Mouse (Mus musculus): ENCODE measurements around the gene Cd5. TPM values are rescaled to one million over a fixed set of nuclear protein-coding genes. Genes with fewer than 3 reads are reported as not detected.

Gene Cd5
- 0.39 and 0.72 TPM in 2 replicates for polyA plus RNA-seq (2014; fragmentation: Nextera tagmentation; extraction: Ambion mirVana)

DNA sequence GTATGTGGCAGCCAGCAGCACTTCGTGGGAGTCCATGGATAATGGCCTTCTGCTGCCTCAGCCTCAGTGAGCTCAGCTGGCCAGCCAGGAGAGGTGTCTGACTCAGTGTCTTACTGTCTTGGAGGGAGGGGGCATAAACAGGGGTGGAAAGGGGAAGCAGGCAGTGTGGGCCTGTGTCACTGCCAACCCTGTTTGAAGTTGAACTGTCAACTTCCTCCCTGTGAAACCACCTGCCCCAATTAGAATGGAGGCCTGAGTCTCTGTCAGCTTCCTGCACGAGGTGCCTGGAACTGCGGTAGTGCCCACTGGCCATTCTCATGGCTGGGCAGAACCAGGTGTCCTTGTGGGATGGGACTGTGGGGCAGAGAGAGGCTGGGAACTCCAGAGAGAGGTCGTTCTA lies at the start of gene Cd5:
Gene Cd5, minus strand, starts transcription at position 192 of the 400 bp plus-strand sequence.
- no peaks in the 10 kb centered on the region for H3K36me3 ChIP-seq (ENCODE audit: control insufficient read depth, insufficient read depth, low read length)
- H3K4me3 ChIP-seq (ENCODE audit: low read depth, low read length): no peak within 1 kb of the TSS
- peaks cover 5% of the 10 kb centered on the region; the same call in 1 of the 2 replicates for H3K4me1 ChIP-seq (ENCODE audit: control insufficient read depth, insufficient read depth, low read length)
- no peak for ATAC-seq (replicated peaks; ENCODE audit: insufficient number of reproducible peaks, low FRiP score, low TSS enrichment)
- no peaks in the 10 kb centered on the region for H3K9me3 ChIP-seq (replicated peaks; ENCODE audit: control insufficient read depth, low read length)
- no peaks in the 10 kb centered on the region for H3K27me3 ChIP-seq (ENCODE audit: control insufficient read depth, insufficient read depth, low read length)
- H3K27ac ChIP-seq (ENCODE audit: low read depth, low read length): no peak within 1 kb of the TSS
- no peak within 1 kb of the TSS for H3K9ac ChIP-seq (ENCODE audit: low read depth, low read length)
- H3K4me2 ChIP-seq: no peak within 1 kb of the TSS
- WGBS (ENCODE audit: insufficient replicate concordance): 50% methylated on average over 4 of the region's 4 CpGs

DNA sequence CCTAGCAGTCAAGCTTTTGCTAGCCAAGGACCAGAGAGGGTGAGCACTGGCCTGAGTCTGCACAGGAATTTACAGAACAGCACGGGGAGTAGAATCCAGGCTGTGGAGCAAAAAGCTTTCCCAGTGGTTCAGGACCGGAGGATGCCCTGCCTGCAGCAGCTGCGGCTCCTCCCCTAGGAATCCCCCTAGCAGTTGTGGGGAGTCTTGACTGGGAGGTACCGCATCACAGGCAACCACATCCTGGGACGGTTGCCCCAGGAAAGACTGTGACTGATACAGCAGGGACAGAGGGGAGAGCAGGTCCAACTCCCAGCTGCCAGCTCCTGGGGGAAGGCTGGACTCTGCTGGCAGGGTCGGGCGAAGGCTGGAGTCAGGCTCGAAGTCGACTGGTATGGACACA lies 49.4 kb upstream of the Cd5 start:
- no peak overlapping the region for H3K4me2 ChIP-seq
- no peaks in the 10 kb centered on the region for H3K36me3 ChIP-seq (ENCODE audit: control insufficient read depth, insufficient read depth, low read length)
- no peaks in the 10 kb centered on the region for H3K9me3 ChIP-seq (replicated peaks; ENCODE audit: control insufficient read depth, low read length)
- H3K27me3 ChIP-seq (ENCODE audit: control insufficient read depth, insufficient read depth, low read length): no peaks in the 10 kb centered on the region
- no peak overlapping the region for H3K27ac ChIP-seq (ENCODE audit: low read depth, low read length)
- ATAC-seq (replicated peaks; ENCODE audit: insufficient number of reproducible peaks, low FRiP score, low TSS enrichment): no peak
- H3K4me3 ChIP-seq (ENCODE audit: low read depth, low read length): no peak overlapping the region
- 64% methylated on average over 9 of the region's 9 CpGs for WGBS (ENCODE audit: insufficient replicate concordance)
- H3K4me1 ChIP-seq (ENCODE audit: control insufficient read depth, insufficient read depth, low read length): no peaks in the 10 kb centered on the region; the same call in 1 of the 2 replicates
- no peak overlapping the region for H3K9ac ChIP-seq (ENCODE audit: low read depth, low read length)

DNA sequence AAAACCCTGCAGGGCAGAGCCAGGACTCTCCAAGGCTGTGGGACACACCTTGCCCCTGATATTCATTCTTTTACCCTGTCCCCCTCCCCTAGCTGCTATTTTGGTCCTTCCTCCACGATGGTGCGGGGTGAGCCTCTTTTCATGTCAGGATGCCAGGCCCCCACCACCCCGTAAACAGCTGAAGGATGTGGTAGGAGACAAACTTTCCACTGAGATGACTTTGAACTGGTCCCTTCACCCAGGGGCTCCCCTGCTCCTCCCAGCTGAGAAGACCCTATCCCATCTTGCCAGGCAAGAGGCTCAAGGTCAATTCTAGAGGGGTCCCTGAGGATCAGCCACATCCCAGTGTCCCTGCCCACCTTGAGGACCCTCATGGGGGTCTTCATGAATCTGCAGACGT lies 48.6 kb upstream of the Cd5 start:
- Histone ChIP-seq H3K4me2 (no peak overlapping the region), H3K27me3 (ENCODE audit: control insufficient read depth, insufficient read depth, low read length) (no peaks in the 10 kb centered on the region), H3K4me3 (ENCODE audit: low read depth, low read length) (no peak overlapping the region), H3K9ac (ENCODE audit: low read depth, low read length) (no peak overlapping the region), H3K9me3 (replicated peaks; ENCODE audit: control insufficient read depth, low read length) (no peaks in the 10 kb centered on the region), H3K36me3 (ENCODE audit: control insufficient read depth, insufficient read depth, low read length) (no peaks in the 10 kb centered on the region), H3K4me1 (ENCODE audit: control insufficient read depth, insufficient read depth, low read length) (no peaks in the 10 kb centered on the region; the same call in 1 of the 2 replicates), H3K27ac (ENCODE audit: low read depth, low read length) (no peak overlapping the region)
- WGBS (ENCODE audit: insufficient replicate concordance): 71% methylated on average over 4 of the region's 4 CpGs
- ATAC-seq (replicated peaks; ENCODE audit: insufficient number of reproducible peaks, low FRiP score, low TSS enrichment): no peak

DNA sequence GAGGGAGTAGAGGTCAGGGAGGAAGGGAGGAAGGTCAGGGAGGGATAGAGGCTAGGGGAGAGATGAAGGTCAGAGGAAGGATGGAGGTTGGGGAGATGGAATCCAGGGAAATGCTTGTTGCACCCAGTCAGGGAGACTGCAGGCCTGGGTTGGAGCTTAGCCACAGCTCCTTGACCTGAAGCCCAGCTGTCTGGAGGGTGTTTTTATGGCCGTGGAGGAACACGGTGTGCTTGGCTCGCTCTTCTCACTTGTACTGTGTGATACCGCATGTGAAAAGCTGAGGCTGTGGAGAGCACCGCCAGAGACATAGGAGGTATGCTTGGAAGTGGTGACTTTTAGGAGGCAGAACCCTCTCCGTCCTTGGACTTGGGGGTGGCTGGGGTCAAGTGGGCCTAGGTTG lies 48.0 kb upstream of the Cd5 start:
- no peak overlapping the region for H3K27ac ChIP-seq (ENCODE audit: low read depth, low read length)
- no peaks in the 10 kb centered on the region for H3K9me3 ChIP-seq (replicated peaks; ENCODE audit: control insufficient read depth, low read length)
- WGBS (ENCODE audit: insufficient replicate concordance): 78% methylated on average over 6 of the region's 6 CpGs
- H3K36me3 ChIP-seq (ENCODE audit: control insufficient read depth, insufficient read depth, low read length): no peaks in the 10 kb centered on the region
- H3K4me3 ChIP-seq (ENCODE audit: low read depth, low read length): no peak overlapping the region
- no peak overlapping the region for H3K9ac ChIP-seq (ENCODE audit: low read depth, low read length)
- no peaks in the 10 kb centered on the region; the same call in 1 of the 2 replicates for H3K4me1 ChIP-seq (ENCODE audit: control insufficient read depth, insufficient read depth, low read length)
- H3K27me3 ChIP-seq (ENCODE audit: control insufficient read depth, insufficient read depth, low read length): no peaks in the 10 kb centered on the region
- no peak for ATAC-seq (replicated peaks; ENCODE audit: insufficient number of reproducible peaks, low FRiP score, low TSS enrichment)
- no peak overlapping the region for H3K4me2 ChIP-seq

DNA sequence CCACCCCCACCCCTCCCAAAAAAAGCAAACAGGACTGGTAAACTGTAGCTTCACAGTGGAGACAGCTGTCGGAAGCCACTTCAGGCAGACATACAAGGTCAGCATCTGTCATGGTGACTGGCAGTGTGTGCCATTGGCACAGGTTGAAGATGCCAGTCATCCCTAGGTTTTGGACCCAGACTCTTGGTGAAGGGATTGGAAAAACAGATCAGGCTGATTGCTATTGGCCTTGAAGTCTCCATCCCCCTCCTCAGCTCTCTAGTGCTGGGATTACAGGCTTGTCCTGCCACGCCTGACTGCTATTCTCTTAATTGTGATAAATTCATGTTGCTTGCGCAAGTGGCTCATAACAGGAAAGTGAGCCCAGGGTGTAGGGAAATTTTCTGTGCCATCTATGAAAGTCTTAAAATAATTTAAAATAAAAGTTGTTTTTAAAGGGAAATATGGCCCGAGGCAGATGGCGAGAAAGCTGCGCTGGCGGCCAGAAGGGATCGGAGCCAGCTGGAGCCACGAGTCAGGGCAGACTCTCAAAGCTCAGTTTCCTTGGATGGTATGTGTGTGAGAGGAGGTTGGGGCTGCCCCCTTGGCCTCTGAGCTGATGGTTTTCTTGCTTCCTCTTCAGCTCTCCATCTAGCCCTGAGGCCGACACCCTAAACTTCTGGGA lies 46.1 kb upstream of the Cd5 start:
- H3K4me1 ChIP-seq (ENCODE audit: control insufficient read depth, insufficient read depth, low read length): no peaks in the 10 kb centered on the region; the same call in 1 of the 2 replicates
- WGBS (ENCODE audit: insufficient replicate concordance): 74% methylated on average over 10 of the region's 10 CpGs

DNA sequence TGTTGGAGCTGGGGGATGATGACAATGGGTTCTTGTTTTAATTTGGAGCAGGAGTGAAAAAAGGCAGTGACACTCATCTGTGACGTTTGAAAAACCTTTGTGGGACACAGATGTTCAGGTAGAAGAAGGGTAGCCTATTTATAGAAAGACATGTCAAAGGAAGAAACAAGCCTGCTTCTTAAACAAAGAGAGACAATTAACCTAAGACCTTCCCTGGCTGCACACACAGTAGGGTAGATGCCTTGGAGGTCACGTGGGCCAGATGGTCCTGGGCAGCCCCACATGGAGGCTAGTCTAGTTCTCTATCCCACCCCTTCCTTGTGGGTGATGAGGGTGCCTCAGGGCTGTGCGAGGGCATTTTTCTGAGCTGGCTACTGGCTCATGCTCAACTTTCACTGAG lies 45.3 kb upstream of the Cd5 start:
- 36% methylated on average over 3 of the region's 3 CpGs for WGBS (ENCODE audit: insufficient replicate concordance)
- Histone ChIP-seq H3K4me1 (ENCODE audit: control insufficient read depth, insufficient read depth, low read length) (no peaks in the 10 kb centered on the region), H3K9me3 (replicated peaks; ENCODE audit: control insufficient read depth, low read length) (no peaks in the 10 kb centered on the region), H3K36me3 (ENCODE audit: control insufficient read depth, insufficient read depth, low read length) (no peaks in the 10 kb centered on the region), H3K4me2 (no peak overlapping the region), H3K27ac (ENCODE audit: low read depth, low read length) (no peak overlapping the region), H3K27me3 (ENCODE audit: control insufficient read depth, insufficient read depth, low read length) (no peaks in the 10 kb centered on the region), H3K4me3 (ENCODE audit: low read depth, low read length) (no peak overlapping the region), H3K9ac (ENCODE audit: low read depth, low read length) (no peak overlapping the region)
- ATAC-seq (replicated peaks; ENCODE audit: insufficient number of reproducible peaks, low FRiP score, low TSS enrichment): no peak

More for the DNA sequence above, 46.1 kb upstream of the Cd5 start:
- Histone ChIP-seq H3K27ac (ENCODE audit: low read depth, low read length) (no peak overlapping the region), H3K27me3 (ENCODE audit: control insufficient read depth, insufficient read depth, low read length) (no peaks in the 10 kb centered on the region), H3K36me3 (ENCODE audit: control insufficient read depth, insufficient read depth, low read length) (no peaks in the 10 kb centered on the region), H3K4me2 (no peak overlapping the region), H3K4me3 (ENCODE audit: low read depth, low read length) (no peak overlapping the region), H3K9ac (ENCODE audit: low read depth, low read length) (no peak overlapping the region), H3K9me3 (replicated peaks; ENCODE audit: control insufficient read depth, low read length) (no peaks in the 10 kb centered on the region)
- no peak for ATAC-seq (replicated peaks; ENCODE audit: insufficient number of reproducible peaks, low FRiP score, low TSS enrichment)

DNA sequence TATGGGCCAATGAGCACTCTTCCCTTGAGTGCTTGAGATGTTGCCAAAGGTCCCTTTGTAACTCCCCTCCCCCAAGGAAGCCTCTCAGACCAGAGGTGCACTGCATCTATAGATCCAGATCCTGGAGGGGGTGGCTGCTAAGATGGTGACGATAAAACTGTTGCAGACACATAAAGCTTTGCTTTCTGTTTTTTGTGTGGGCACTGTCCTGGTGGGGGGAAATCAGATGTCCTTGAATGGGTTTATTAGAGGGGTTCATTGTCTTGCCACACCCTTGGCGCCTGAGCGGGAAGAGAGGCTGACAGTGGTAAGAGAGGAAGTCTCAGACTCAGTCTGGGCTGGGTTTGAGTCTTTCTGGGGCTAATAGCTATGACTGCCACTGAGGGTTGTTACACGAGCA lies 44.4 kb upstream of the Cd5 start:
- Histone ChIP-seq H3K4me1 (ENCODE audit: control insufficient read depth, insufficient read depth, low read length) (no peaks in the 10 kb centered on the region), H3K9me3 (replicated peaks; ENCODE audit: control insufficient read depth, low read length) (no peaks in the 10 kb centered on the region), H3K4me2 (no peak overlapping the region), H3K9ac (ENCODE audit: low read depth, low read length) (no peak overlapping the region), H3K27ac (ENCODE audit: low read depth, low read length) (no peak overlapping the region), H3K4me3 (ENCODE audit: low read depth, low read length) (no peak overlapping the region), H3K27me3 (ENCODE audit: control insufficient read depth, insufficient read depth, low read length) (no peaks in the 10 kb centered on the region), H3K36me3 (ENCODE audit: control insufficient read depth, insufficient read depth, low read length) (no peaks in the 10 kb centered on the region)
- WGBS (ENCODE audit: insufficient replicate concordance): 69% methylated on average over 4 of the region's 4 CpGs
- no peak for ATAC-seq (replicated peaks; ENCODE audit: insufficient number of reproducible peaks, low FRiP score, low TSS enrichment)

DNA sequence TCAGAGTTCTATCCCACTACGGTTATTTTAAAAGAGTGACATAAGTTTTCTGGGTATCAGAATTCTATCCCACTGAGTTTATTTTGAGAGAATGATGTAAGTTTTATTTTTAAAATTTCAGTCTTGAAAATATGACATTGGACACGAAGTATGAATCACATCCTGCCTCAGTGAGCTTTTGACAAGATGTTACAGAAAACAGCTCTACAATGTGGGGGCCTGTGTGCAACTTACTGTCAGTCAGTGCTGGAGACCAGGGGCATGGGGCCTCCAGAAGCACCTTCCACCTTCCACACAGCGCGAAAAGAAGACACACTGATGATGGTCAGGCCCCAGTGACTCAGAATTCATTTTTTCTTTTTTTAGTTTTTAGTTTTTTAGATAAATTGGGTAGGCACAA lies 42.8 kb upstream of the Cd5 start:
- no peak overlapping the region for H3K4me3 ChIP-seq (ENCODE audit: low read depth, low read length)
- no peak overlapping the region for H3K9ac ChIP-seq (ENCODE audit: low read depth, low read length)
- H3K36me3 ChIP-seq (ENCODE audit: control insufficient read depth, insufficient read depth, low read length): no peaks in the 10 kb centered on the region
- H3K9me3 ChIP-seq (replicated peaks; ENCODE audit: control insufficient read depth, low read length): no peaks in the 10 kb centered on the region
- H3K4me2 ChIP-seq: no peak overlapping the region
- no peaks in the 10 kb centered on the region for H3K4me1 ChIP-seq (ENCODE audit: control insufficient read depth, insufficient read depth, low read length)
- ATAC-seq (replicated peaks; ENCODE audit: insufficient number of reproducible peaks, low FRiP score, low TSS enrichment): no peak
- WGBS (ENCODE audit: insufficient replicate concordance): 67% methylated on average over 4 of the region's 4 CpGs
- H3K27ac ChIP-seq (ENCODE audit: low read depth, low read length): no peak overlapping the region
- H3K27me3 ChIP-seq (ENCODE audit: control insufficient read depth, insufficient read depth, low read length): no peaks in the 10 kb centered on the region

DNA sequence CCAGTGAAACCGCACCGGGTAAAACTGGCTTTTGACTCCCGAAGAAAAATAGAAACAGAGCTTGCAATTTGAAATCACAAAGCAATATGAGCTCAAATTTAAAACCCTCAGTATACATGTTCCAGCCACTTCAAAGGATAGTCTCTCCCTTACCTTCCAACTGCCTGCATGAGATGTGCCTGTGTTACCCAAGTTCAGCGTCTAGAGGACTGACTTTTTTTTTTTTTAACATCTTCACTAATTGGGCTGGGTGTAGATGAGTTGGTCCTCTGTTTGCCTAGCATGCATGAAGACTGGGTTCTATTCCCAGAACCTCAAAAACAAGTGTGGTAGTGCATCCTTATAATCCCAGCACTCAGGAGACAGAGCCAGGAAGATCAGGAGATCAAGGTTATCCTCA lies 38.1 kb upstream of the Cd5 start:
- Histone ChIP-seq H3K4me2 (no peak overlapping the region), H3K27me3 (ENCODE audit: control insufficient read depth, insufficient read depth, low read length) (0 out of 2 replicates have a peak, but pooled peaks cover 3% of the 10 kb centered on the region), H3K4me1 (ENCODE audit: control insufficient read depth, insufficient read depth, low read length) (no peaks in the 10 kb centered on the region), H3K27ac (ENCODE audit: low read depth, low read length) (no peak overlapping the region), H3K36me3 (ENCODE audit: control insufficient read depth, insufficient read depth, low read length) (no peaks in the 10 kb centered on the region), H3K4me3 (ENCODE audit: low read depth, low read length) (no peak overlapping the region), H3K9ac (ENCODE audit: low read depth, low read length) (no peak overlapping the region), H3K9me3 (replicated peaks; ENCODE audit: control insufficient read depth, low read length) (no peaks in the 10 kb centered on the region)
- WGBS (ENCODE audit: insufficient replicate concordance): 81% methylated on average over 4 of the region's 4 CpGs
- no peak for ATAC-seq (replicated peaks; ENCODE audit: insufficient number of reproducible peaks, low FRiP score, low TSS enrichment)

Measured in heart, embryonic 11.5 days (tissue).